Mouse (Mus musculus) MEL (cell line): ENCODE results near the gene Gdi2. TPM values are rescaled to one million over a fixed set of nuclear protein-coding genes. Genes with fewer than 3 reads are reported as not detected.
"Not testable (repeated sequence)": the region's sequence is repeated elsewhere in the genome, so short reads cannot be mapped to it uniquely, and the experiment has no call there.

Experiments used
- DNase-seq: peaks from one replicate; pipeline ENCODE4 v3.0.0; 2011; ENCODE audit warnings: low read depth, low spot score
- H3K27ac ChIP-seq: 2 replicates; pipeline ENCODE4 v1.5.1; 2012; ENCODE audit warnings: low read depth, mild to moderate bottlenecking, control low read depth, low read length, moderate library complexity; ENCODE audit not compliant: control insufficient read depth
- H3K27me3 ChIP-seq, 2 experiments: fragments of 150-350 bp in 1 of 2; sonication (generic) in 1 of 2; 2 replicates each; pipeline ENCODE4 v1.6.1; 2012; ENCODE audit warnings: low read length in 2 of 2, mild to moderate bottlenecking in 2 of 2, improper control_type of control experiment in 1 of 2, moderate library complexity in 1 of 2; ENCODE audit not compliant: insufficient read depth in 2 of 2, control insufficient read depth in 1 of 2
- H3K36me3 ChIP-seq, 2 experiments: 2 replicates each; pipeline ENCODE4 v1.6.1; 2012 to 2014; ENCODE audit warnings: low read length in 2 of 2, improper control_type of control experiment in 1 of 2, inconsistent platforms in 1 of 2, mild to moderate bottlenecking in 1 of 2; ENCODE audit not compliant: insufficient read depth in 2 of 2, control insufficient read depth in 1 of 2
- H3K4me1 ChIP-seq, 2 experiments: fragments of 150-350 bp in 1 of 2; sonication (generic) in 1 of 2; 2 replicates each; pipeline ENCODE4 v1.6.1; 2012; ENCODE audit warnings: low read length in 2 of 2, improper control_type of control experiment in 1 of 2, mild to moderate bottlenecking in 1 of 2; ENCODE audit not compliant: insufficient read depth in 2 of 2, control insufficient read depth in 1 of 2
- H3K4me3 ChIP-seq, 2 experiments: fragments of 150-350 bp in 1 of 2; sonication (generic) in 1 of 2; 2 replicates each; pipeline ENCODE4 v1.5.1; 2012; ENCODE audit warnings: low read depth in 2 of 2, low read length in 2 of 2, mild to moderate bottlenecking in 2 of 2, moderate library complexity in 2 of 2, control low read depth in 1 of 2, improper control_type of control experiment in 1 of 2; ENCODE audit not compliant: control insufficient read depth in 1 of 2, insufficient read depth in 1 of 2
- H3K79me2 ChIP-seq: 2 replicates; pipeline ENCODE4 v1.6.1; 2012; ENCODE audit warnings: mild to moderate bottlenecking, low read length, moderate library complexity; ENCODE audit not compliant: control insufficient read depth, poor library complexity, insufficient read depth
- H3K9ac ChIP-seq: 2 replicates; pipeline ENCODE4 v1.6.1; 2012; ENCODE audit warnings: low read depth, mild to moderate bottlenecking, control low read depth, low read length, moderate library complexity; ENCODE audit not compliant: control insufficient read depth, poor library complexity, severe bottlenecking
- H3K9me3 ChIP-seq: fragments of 150-350 bp; sonication (generic); replicated peaks from 2 replicates; pipeline ENCODE4 v1.6.1; 2012; ENCODE audit warnings: mild to moderate bottlenecking, low read length, improper control_type of control experiment, moderate library complexity; ENCODE audit not compliant: insufficient read depth
- CHD2 ChIP-seq: IDR thresholded peaks from 2 replicates; pipeline ENCODE4 v1.6.1; 2011; ENCODE audit warnings: low read length, improper control_type of control experiment
- CTCF ChIP-seq, 3 experiments: IDR thresholded peaks in 2 of 3; conservative IDR thresholded peaks in 1 of 3; 2 replicates each; pipeline ENCODE4 v1.5.1; 2011 to 2012; ENCODE audit warnings: low read length in 3 of 3, low read depth in 2 of 3, mild to moderate bottlenecking in 2 of 3, improper control_type of control experiment in 1 of 3, inconsistent platforms in 1 of 3, mixed read lengths in 1 of 3, moderate library complexity in 1 of 3; ENCODE audit not compliant: control insufficient read depth in 1 of 3, insufficient read depth in 1 of 3, poor library complexity in 1 of 3, severe bottlenecking in 1 of 3
- EP300 ChIP-seq, 2 experiments: IDR thresholded peaks; 2 replicates each; pipeline ENCODE4 v1.6.1; 2011; ENCODE audit warnings: improper control_type of control experiment in 2 of 2, low read length in 2 of 2, low read depth in 1 of 2, mild to moderate bottlenecking in 1 of 2
- ETS1 ChIP-seq: IDR thresholded peaks from 2 replicates; pipeline ENCODE4 v1.6.1; 2012; ENCODE audit warnings: low read depth, mild to moderate bottlenecking, inconsistent platforms, low read length, improper control_type of control experiment, moderate library complexity
- GATA1 ChIP-seq: IDR thresholded peaks from 2 replicates; pipeline ENCODE4 v1.6.1; 2011; ENCODE audit warnings: low read depth, low read length, improper control_type of control experiment
- JUND ChIP-seq: IDR thresholded peaks from 2 replicates; pipeline ENCODE4 v1.6.1; 2011; ENCODE audit warnings: low read depth, mild to moderate bottlenecking, improper control_type of control experiment, low read length
- MAZ ChIP-seq: IDR thresholded peaks from 2 replicates; pipeline ENCODE4 v1.6.1; 2012; ENCODE audit warnings: low read depth, mild to moderate bottlenecking, inconsistent platforms, low read length, improper control_type of control experiment
- MEF2A ChIP-seq: IDR thresholded peaks from 2 replicates; pipeline ENCODE4 v1.6.1; 2014; ENCODE audit warnings: low read depth, mild to moderate bottlenecking, inconsistent platforms, low read length, improper control_type of control experiment; ENCODE audit not compliant: poor library complexity, insufficient replicate concordance, severe bottlenecking; ENCODE audit errors: extremely low read depth
- MXI1 ChIP-seq: IDR thresholded peaks from 2 replicates; pipeline ENCODE4 v1.6.1; 2011; ENCODE audit warnings: mild to moderate bottlenecking, low read depth, low read length, improper control_type of control experiment
- MYB ChIP-seq: IDR thresholded peaks from 2 replicates; pipeline ENCODE4 v1.6.1; 2011; ENCODE audit warnings: mild to moderate bottlenecking, low read depth, low read length, improper control_type of control experiment
- MYC ChIP-seq: IDR thresholded peaks from 2 replicates; pipeline ENCODE4 v1.6.1; 2011; ENCODE audit warnings: low read depth, mild to moderate bottlenecking, low read length, improper control_type of control experiment, moderate library complexity
- NELFE ChIP-seq: IDR thresholded peaks from 2 replicates; pipeline ENCODE4 v1.6.1; 2011; ENCODE audit warnings: low read depth, low read length, improper control_type of control experiment
- NRF1 ChIP-seq: IDR thresholded peaks from 2 replicates; pipeline ENCODE4 v1.6.1; 2014; ENCODE audit warnings: low read depth, mild to moderate bottlenecking, inconsistent platforms, low read length, improper control_type of control experiment, moderate library complexity; ENCODE audit not compliant: poor library complexity, insufficient read depth, severe bottlenecking
- POLR2AphosphoS5 ChIP-seq: IDR thresholded peaks from 2 replicates; pipeline ENCODE4 v1.6.1; 2012; ENCODE audit warnings: low read depth, borderline replicate concordance, mild to moderate bottlenecking, inconsistent platforms, low read length, moderate library complexity, mixed read lengths
- RCOR1 ChIP-seq: IDR thresholded peaks from 2 replicates; pipeline ENCODE4 v1.6.1; 2012; ENCODE audit warnings: low read depth, mild to moderate bottlenecking, inconsistent platforms, low read length, improper control_type of control experiment
- SIN3A ChIP-seq: IDR thresholded peaks from 2 replicates; pipeline ENCODE4 v1.6.1; 2012; ENCODE audit warnings: low read length, improper control_type of control experiment, inconsistent platforms
- TCF12 ChIP-seq: IDR thresholded peaks from 2 replicates; pipeline ENCODE4 v1.6.1; 2014; ENCODE audit warnings: low read depth, mild to moderate bottlenecking, inconsistent platforms, low read length, improper control_type of control experiment, moderate library complexity
- UBTF ChIP-seq: IDR thresholded peaks from 2 replicates; pipeline ENCODE4 v1.6.1; 2012; ENCODE audit warnings: low read depth, mild to moderate bottlenecking, inconsistent platforms, low read length, improper control_type of control experiment, moderate library complexity, borderline replicate concordance; ENCODE audit not compliant: insufficient read depth
- USF1 ChIP-seq: IDR thresholded peaks from 2 replicates; pipeline ENCODE4 v1.6.1; 2014; ENCODE audit warnings: low read depth, mild to moderate bottlenecking, inconsistent platforms, low read length, improper control_type of control experiment, moderate library complexity
- USF2 ChIP-seq, 2 experiments: IDR thresholded peaks; 2 replicates each; pipeline ENCODE4 v1.6.1; 2011 to 2012; ENCODE audit warnings: improper control_type of control experiment in 2 of 2, low read length in 2 of 2, borderline replicate concordance in 1 of 2, inconsistent platforms in 1 of 2, low read depth in 1 of 2, mild to moderate bottlenecking in 1 of 2; ENCODE audit not compliant: insufficient read depth in 1 of 2
- ZC3H11A ChIP-seq: IDR thresholded peaks from 2 replicates; pipeline ENCODE4 v1.6.1; 2012; ENCODE audit warnings: low read depth, mild to moderate bottlenecking, inconsistent platforms, low read length, improper control_type of control experiment
- ZKSCAN1 ChIP-seq: IDR thresholded peaks from 2 replicates; pipeline ENCODE4 v1.6.1; 2012; ENCODE audit warnings: low read depth, mild to moderate bottlenecking, inconsistent platforms, low read length, improper control_type of control experiment, moderate library complexity
- ZMIZ1 ChIP-seq: IDR thresholded peaks from 2 replicates; pipeline ENCODE4 v1.6.1; 2012; ENCODE audit warnings: low read depth, mild to moderate bottlenecking, inconsistent platforms, low read length, improper control_type of control experiment, moderate library complexity
- ZNF384 ChIP-seq: IDR thresholded peaks from 2 replicates; pipeline ENCODE4 v1.6.1; 2012; ENCODE audit warnings: low read depth, mild to moderate bottlenecking, inconsistent platforms, low read length, improper control_type of control experiment
- polyA plus RNA-seq, 2 experiments: library from polyadenylated mRNA; stranded (reverse) in 1 of 2; unstranded in 1 of 2; fragments of >175 nt in 1 of 2; fragments of >200 nt in 1 of 2; gene quantifications; 2 replicates each; pipeline versions ENCODE4 v1.2.1 to v1.2.4; 2012; ENCODE audit warnings: low replicate concordance in 2 of 2, low read depth in 1 of 2; ENCODE audit not compliant: insufficient read length in 2 of 2, insufficient read depth in 1 of 2, missing spikeins in 1 of 2
- total RNA-seq: library from RNA; depleted of rRNA; stranded (reverse); fragments of 300-350 nt; gene quantifications from 2 replicates; pipeline ENCODE4 v1.2.3, GENCODE M21; 2012

The Gdi2 gene
- total and polyA plus RNA-seq, 3 experiments: 244 to 470 (median 305) TPM

- Histone ChIP-seq H3K4me1 (peaks cover 18 to 47% of the 10 kb centered on the region in 2 experiments), H3K27me3 (no peaks in the 10 kb centered on the region), H3K79me2 (no peaks in the 10 kb centered on the region), H3K4me3 (no peak overlapping the region), H3K9me3 (no peaks in the 10 kb centered on the region), H3K9ac (no peak overlapping the region), H3K27ac (peak overlapping the region; percentile 14), H3K36me3 (peaks cover 0 to 35% of the 10 kb centered on the region in 2 experiments; a peak in 2 of 4 replicates)
- TF ChIP-seq TCF12: 0 out of 2 replicates have a peak, but pooled peaks have one; percentile 17
- TF ChIP-seq ZC3H11A: no peak
- no peak; the same call in 1 of the 2 replicates for TF ChIP-seq USF1
- TF ChIP-seq MEF2A: no peak
- TF ChIP-seq SIN3A: no peak
- no peak for TF ChIP-seq MYC
- no peak for TF ChIP-seq ZKSCAN1
- TF ChIP-seq NRF1: no peak
- no peak for TF ChIP-seq ZMIZ1
- TF ChIP-seq ZNF384: no peak
- TF ChIP-seq ETS1: peak; percentile 84
- TF ChIP-seq MAZ: no peak
- peak; percentile 73 for TF ChIP-seq GATA1
- no peak for TF ChIP-seq USF2 (IDR thresholded peaks at IDR 0.05; ENCODE audit: borderline replicate concordance in 1 of 2, insufficient read depth in 1 of 2, low read depth in 1 of 2, low read length in 2 of 2)
- TF ChIP-seq NELFE: no peak
- TF ChIP-seq POLR2AphosphoS5: no peak
- TF ChIP-seq JUND: peak; percentile 79
- TF ChIP-seq UBTF: no peak
- TF ChIP-seq CTCF (IDR thresholded peaks at IDR 0.05 in 2 of 3, conservative IDR thresholded peaks at IDR 0.05 in 1 of 3; ENCODE audit: control insufficient read depth in 1 of 3, insufficient read depth in 1 of 3, low read depth in 2 of 3, low read length in 3 of 3, poor library complexity in 1 of 3, severe bottlenecking in 1 of 3): no peak
- peak; percentile 58 for TF ChIP-seq MYB
- no peak for TF ChIP-seq MXI1
- TF ChIP-seq EP300 (IDR thresholded peaks at IDR 0.05; ENCODE audit: low read depth in 1 of 2, low read length in 2 of 2): peak; percentile 73 to 76
- TF ChIP-seq RCOR1: peak; percentile 27; the same call in 1 of the 2 replicates
- no peak for TF ChIP-seq CHD2
- DNase-seq: peak; percentile 41
These were observed 7.4 kb upstream of the Gdi2 start for GRCm38 (mm10) chr13:3530451-3530850.

- Histone ChIP-seq H3K36me3 (peaks cover 0 to 29% of the 10 kb centered on the region in 2 experiments; a peak in 2 of 4 replicates), H3K4me1 (peaks cover 15 to 40% of the 10 kb centered on the region in 2 experiments)
- not testable (repeated sequence) for H3K79me2 ChIP-seq, H3K27me3 ChIP-seq, H3K9me3 ChIP-seq, H3K27ac ChIP-seq, H3K4me3 ChIP-seq, H3K9ac ChIP-seq, DNase-seq
These were observed 6.7 kb upstream of the Gdi2 start for GRCm38 (mm10) chr13:3531176-3531575.
